Mouse (Mus musculus): Measurements from ENCODE around the gene Kat2a.
A peak's percentile ranks its signal among the peaks of the same experiment; 100 is the strongest.

GRCm38 (mm10) chr11:100713735-100714533 is 1.7 kb upstream of the Kat2a start, which contains the start of gene Hspb9:
- TF ChIP-seq POLR2A (IDR thresholded peaks at IDR 0.05; ENCODE audit: borderline replicate concordance, control insufficient read depth, low read depth, low read length) (peak; percentile 57; the same call in 1 of the 2 replicates), CTCF (IDR thresholded peaks at IDR 0.05; ENCODE audit: control insufficient read depth, insufficient read depth, low read length) (peak; percentile 17; the same call in 1 of the 2 replicates)

Measured in bone marrow, adult 2 months (tissue).